Mouse (Mus musculus): ENCODE results near the gene Gata1. TPM values are rescaled to one million over a fixed set of nuclear protein-coding genes. Genes with fewer than 3 reads are reported as not detected.
"Not testable (repeated sequence)": the region's sequence is repeated elsewhere in the genome, so short reads cannot be mapped to it uniquely, and the experiment has no call there.

Gene Gata1
- total RNA-seq, 1 experiment = 1.1 TPM

- peaks cover 7 to 12% of the 10 kb centered on the region in 2 experiments; a peak in 3 of 4 replicates for H3K4me1 ChIP-seq (ENCODE audit: control insufficient read depth in 2 of 2, insufficient read depth in 2 of 2, low read length in 2 of 2, poor library complexity in 1 of 2)
- TF ChIP-seq ZC3H11A (IDR thresholded peaks at IDR 0.05; ENCODE audit: borderline replicate concordance, low read depth, low read length) = no peak
- TF ChIP-seq CHD2 (IDR thresholded peaks at IDR 0.05; ENCODE audit: low read depth, low read length) = no peak
- TF ChIP-seq HCFC1 (IDR thresholded peaks at IDR 0.05; ENCODE audit: borderline replicate concordance, insufficient read depth, low read length) = no peak
- no peak for TF ChIP-seq MAFK (IDR thresholded peaks at IDR 0.05; ENCODE audit: insufficient read depth, low read depth, low read length)
- TF ChIP-seq ZNF384 (IDR thresholded peaks at IDR 0.05; ENCODE audit: low read depth, low read length) = no peak
- DNase-seq (ENCODE audit: low read depth, low spot score) = no peak
- in situ Hi-C loops (cut with MboI; ENCODE audit: low sequenced_read_pairs in 2 of 2, unreplicated experiment in 2 of 2) = loop anchor here (5.0 to 10.0 kb wide), 2 partner anchors 90 to 93 kb away; partner anchors contain the start of gene Glod5 (in 1 of the 2)
- no peak overlapping the region for H3K27ac ChIP-seq (ENCODE audit: insufficient read depth, low read depth, low read length, poor library complexity, severe bottlenecking)
- H3K4me3 ChIP-seq (ENCODE audit: insufficient read depth in 1 of 2, low read depth in 1 of 2, low read length in 2 of 2, poor library complexity in 1 of 2, severe bottlenecking in 1 of 2) = peak overlapping the region; percentile 64 to 70
- H3K36me3 ChIP-seq (ENCODE audit: control insufficient read depth, insufficient read depth, low read length, poor library complexity, severe bottlenecking) = peaks cover 10% of the 10 kb centered on the region
- no peaks in the 10 kb centered on the region for H3K9me3 ChIP-seq (ENCODE audit: control insufficient read depth, insufficient read depth, low read depth, low read length)
- H3K9ac ChIP-seq (ENCODE audit: insufficient read depth, low read depth, low read length, poor library complexity, severe bottlenecking) = peak overlapping the region; percentile 79; the same call in 1 of the 2 replicates
Measured at GRCm38 (mm10) chrX:7922032-7922431, 55.8 kb downstream of the Gata1 start.

GRCm38 (mm10) chrX:7919601-7920383, 58.1 kb downstream of the Gata1 start, which contains the start of gene Pcsk1n:
TSS of gene Pcsk1n (plus strand) at chrX:7919822.
- Histone ChIP-seq H3K9ac (ENCODE audit: insufficient read depth, low read depth, low read length, poor library complexity, severe bottlenecking) (peak within 1 kb of the TSS; percentile 52), H3K36me3 (ENCODE audit: control insufficient read depth, insufficient read depth, low read length, poor library complexity, severe bottlenecking) (peaks cover 8% of the 10 kb centered on the region), H3K4me1 (ENCODE audit: control insufficient read depth in 2 of 2, insufficient read depth in 2 of 2, low read length in 2 of 2, poor library complexity in 1 of 2) (peaks cover 7 to 8% of the 10 kb centered on the region in 2 experiments; a peak in 3 of 4 replicates), H3K27ac (ENCODE audit: insufficient read depth, low read depth, low read length, poor library complexity, severe bottlenecking) (no peak within 1 kb of the TSS; the same call in 1 of the 2 replicates), H3K4me3 (ENCODE audit: insufficient read depth in 1 of 2, low read depth in 1 of 2, low read length in 2 of 2, poor library complexity in 1 of 2, severe bottlenecking in 1 of 2) (peak within 1 kb of the TSS in 1 of 2 experiments; percentile 65; a peak in 2 of 4 replicates), H3K9me3 (ENCODE audit: control insufficient read depth, insufficient read depth, low read depth, low read length) (no peaks in the 10 kb centered on the region)
- DNase-seq (ENCODE audit: low read depth, low spot score) = no peak
- TF ChIP-seq MAFK (IDR thresholded peaks at IDR 0.05; ENCODE audit: insufficient read depth, low read depth, low read length) (no peak), ZC3H11A (IDR thresholded peaks at IDR 0.05; ENCODE audit: borderline replicate concordance, low read depth, low read length) (no peak), HCFC1 (IDR thresholded peaks at IDR 0.05; ENCODE audit: borderline replicate concordance, insufficient read depth, low read length) (no peak), ZNF384 (IDR thresholded peaks at IDR 0.05; ENCODE audit: low read depth, low read length) (no peak), CHD2 (IDR thresholded peaks at IDR 0.05; ENCODE audit: low read depth, low read length) (no peak)
- in situ Hi-C loops (cut with MboI; ENCODE audit: low sequenced_read_pairs in 2 of 2, unreplicated experiment in 2 of 2) = loop anchor here (5.0 to 10.0 kb wide), 2 partner anchors 93 to 95 kb away; partner anchors contain the start of gene Glod5 (in 1 of the 2)

- H3K4me3 ChIP-seq (ENCODE audit: insufficient read depth in 1 of 2, low read depth in 1 of 2, low read length in 2 of 2, poor library complexity in 1 of 2, severe bottlenecking in 1 of 2); in situ Hi-C loops (cut with MboI; ENCODE audit: low sequenced_read_pairs in 2 of 2, unreplicated experiment in 2 of 2); H3K9me3 ChIP-seq (ENCODE audit: control insufficient read depth, insufficient read depth, low read depth, low read length); H3K27ac ChIP-seq (ENCODE audit: insufficient read depth, low read depth, low read length, poor library complexity, severe bottlenecking); DNase-seq (ENCODE audit: low read depth, low spot score); H3K9ac ChIP-seq (ENCODE audit: insufficient read depth, low read depth, low read length, poor library complexity, severe bottlenecking); H3K36me3 ChIP-seq (ENCODE audit: control insufficient read depth, insufficient read depth, low read length, poor library complexity, severe bottlenecking); H3K4me1 ChIP-seq (ENCODE audit: control insufficient read depth in 2 of 2, insufficient read depth in 2 of 2, low read length in 2 of 2, poor library complexity in 1 of 2): not testable (repeated sequence)
Measured at GRCm38 (mm10) chrX:7917960-7918359, 59.9 kb downstream of the Gata1 start.

- H3K36me3 ChIP-seq (ENCODE audit: control insufficient read depth, insufficient read depth, low read length, poor library complexity, severe bottlenecking); H3K4me1 ChIP-seq (ENCODE audit: control insufficient read depth in 2 of 2, insufficient read depth in 2 of 2, low read length in 2 of 2, poor library complexity in 1 of 2); H3K27ac ChIP-seq (ENCODE audit: insufficient read depth, low read depth, low read length, poor library complexity, severe bottlenecking); DNase-seq (ENCODE audit: low read depth, low spot score); H3K9me3 ChIP-seq (ENCODE audit: control insufficient read depth, insufficient read depth, low read depth, low read length); H3K4me3 ChIP-seq (ENCODE audit: insufficient read depth in 1 of 2, low read depth in 1 of 2, low read length in 2 of 2, poor library complexity in 1 of 2, severe bottlenecking in 1 of 2); H3K9ac ChIP-seq (ENCODE audit: insufficient read depth, low read depth, low read length, poor library complexity, severe bottlenecking); in situ Hi-C loops (cut with MboI; ENCODE audit: low sequenced_read_pairs in 2 of 2, unreplicated experiment in 2 of 2): not testable (repeated sequence)
Measured at GRCm38 (mm10) chrX:7915669-7916068, 62.2 kb downstream of the Gata1 start.

GRCm38 (mm10) chrX:7910473-7910872, 67.4 kb downstream of the Gata1 start:
- in situ Hi-C loops (cut with MboI; ENCODE audit: low sequenced_read_pairs in 2 of 2, unreplicated experiment in 2 of 2) = no loop called here
- no peak overlapping the region for H3K27ac ChIP-seq (ENCODE audit: insufficient read depth, low read depth, low read length, poor library complexity, severe bottlenecking)

More at GRCm38 (mm10) chrX:7910473-7910872, 67.4 kb downstream of the Gata1 start:
- no peaks in the 10 kb centered on the region for H3K36me3 ChIP-seq (ENCODE audit: control insufficient read depth, insufficient read depth, low read length, poor library complexity, severe bottlenecking)
- H3K9ac ChIP-seq (ENCODE audit: insufficient read depth, low read depth, low read length, poor library complexity, severe bottlenecking) = no peak overlapping the region
- no peak overlapping the region for H3K4me3 ChIP-seq (ENCODE audit: insufficient read depth in 1 of 2, low read depth in 1 of 2, low read length in 2 of 2, poor library complexity in 1 of 2, severe bottlenecking in 1 of 2)
- DNase-seq (ENCODE audit: low read depth, low spot score) = no peak
- TF ChIP-seq HCFC1 (IDR thresholded peaks at IDR 0.05; ENCODE audit: borderline replicate concordance, insufficient read depth, low read length) = no peak
- TF ChIP-seq CHD2 (IDR thresholded peaks at IDR 0.05; ENCODE audit: low read depth, low read length) = no peak
- no peak for TF ChIP-seq MAFK (IDR thresholded peaks at IDR 0.05; ENCODE audit: insufficient read depth, low read depth, low read length)
- TF ChIP-seq ZNF384 (IDR thresholded peaks at IDR 0.05; ENCODE audit: low read depth, low read length) = no peak
- TF ChIP-seq ZC3H11A (IDR thresholded peaks at IDR 0.05; ENCODE audit: borderline replicate concordance, low read depth, low read length) = no peak
- H3K9me3 ChIP-seq (ENCODE audit: control insufficient read depth, insufficient read depth, low read depth, low read length) = no peaks in the 10 kb centered on the region
- H3K4me1 ChIP-seq (ENCODE audit: control insufficient read depth in 2 of 2, insufficient read depth in 2 of 2, low read length in 2 of 2, poor library complexity in 1 of 2) = peaks cover 0 to 2% of the 10 kb centered on the region in 2 experiments; a peak in 1 of 4 replicates
